Mouse (Mus musculus) WW6 (cell line): Measurements from ENCODE around the gene Apex1.
"Not testable (repeated sequence)": the region's sequence is repeated elsewhere in the genome, so short reads cannot be mapped to it uniquely, and the experiment has no call there.

Experiments used
- DNase-seq: peaks from one replicate; pipeline ENCODE4 v3.0.0-alpha.2; 2013; ENCODE audit warnings: low read depth, low spot score

Apex1 gene

DNA sequence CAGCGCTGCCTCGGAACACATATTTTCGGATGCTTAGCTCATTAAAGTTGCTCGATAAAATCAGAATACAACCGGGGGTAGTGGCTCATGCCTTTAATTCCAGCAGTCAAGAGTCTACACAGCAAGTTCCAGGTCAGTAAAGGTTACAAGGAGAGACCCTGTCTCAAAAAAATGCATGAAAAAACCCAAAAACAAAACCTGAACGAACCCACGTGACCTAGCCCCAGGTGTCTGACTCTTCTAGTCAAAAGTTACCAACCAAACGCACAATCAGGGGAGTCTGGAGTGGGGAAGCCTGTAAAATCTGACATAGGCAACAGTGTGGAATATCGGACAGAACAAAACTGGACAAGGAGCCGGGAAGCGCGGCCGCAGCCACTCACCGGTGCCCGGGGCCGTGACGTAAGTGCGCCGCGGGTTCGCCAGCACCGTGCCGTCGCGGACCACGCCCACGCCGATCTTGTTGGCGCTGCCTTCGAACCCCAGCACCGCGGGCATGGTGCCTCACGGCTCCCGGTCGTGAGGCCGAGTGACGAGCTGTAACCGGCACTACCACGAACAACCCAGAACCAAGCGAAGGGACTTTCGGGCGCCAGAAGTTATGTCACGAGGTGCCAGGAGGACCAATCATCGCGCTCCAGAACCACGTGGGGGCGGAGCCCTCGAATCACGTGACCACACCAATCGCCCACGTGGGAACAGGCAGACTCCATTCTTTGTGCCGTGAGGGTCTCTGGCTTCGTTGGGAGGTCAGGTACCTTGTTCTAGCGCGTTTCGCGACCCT is at the start of gene Apex1, which contains the start of gene Osgep:
Gene Apex1, plus strand, starts transcription at position 688 of the 784 bp plus-strand sequence.
Gene Osgep, minus strand, starts transcription at position 613 of the 784 bp plus-strand sequence.
- peak; percentile 92 for DNase-seq

GRCm38 (mm10) chr14:50875175-50875574 is 49.6 kb upstream of the Apex1 start:
- DNase-seq = no peak

DNA sequence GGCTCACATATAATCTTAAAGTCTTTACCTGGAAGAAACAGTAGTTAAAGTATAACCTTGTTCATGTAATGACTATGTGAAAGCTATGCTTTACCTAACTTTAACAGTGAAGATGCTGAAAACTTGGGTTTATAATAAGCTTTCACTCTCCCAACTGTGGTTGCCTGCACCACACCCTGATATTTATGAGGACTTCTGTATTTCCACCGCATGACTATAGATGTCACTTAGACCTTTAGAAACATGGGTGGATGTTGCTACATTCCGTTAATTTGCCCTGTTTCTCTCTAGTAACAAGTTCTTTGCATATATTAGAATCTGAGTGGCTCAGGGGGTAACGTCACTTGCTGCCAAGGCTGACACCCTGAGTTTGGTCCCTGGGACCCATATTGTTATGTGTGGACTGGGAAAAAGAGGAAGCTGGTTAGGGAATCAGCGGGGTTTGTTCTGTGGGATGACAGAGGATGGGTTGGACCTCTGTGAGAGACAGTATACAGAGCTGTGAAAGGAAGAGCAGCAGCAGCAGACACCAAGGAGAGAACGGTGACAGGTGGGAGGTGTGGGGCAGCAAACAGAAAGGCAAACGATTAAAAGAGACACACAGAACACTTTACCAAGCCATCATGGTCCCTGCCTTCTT is 49.1 kb upstream of the Apex1 start:
- no peak for DNase-seq

DNA sequence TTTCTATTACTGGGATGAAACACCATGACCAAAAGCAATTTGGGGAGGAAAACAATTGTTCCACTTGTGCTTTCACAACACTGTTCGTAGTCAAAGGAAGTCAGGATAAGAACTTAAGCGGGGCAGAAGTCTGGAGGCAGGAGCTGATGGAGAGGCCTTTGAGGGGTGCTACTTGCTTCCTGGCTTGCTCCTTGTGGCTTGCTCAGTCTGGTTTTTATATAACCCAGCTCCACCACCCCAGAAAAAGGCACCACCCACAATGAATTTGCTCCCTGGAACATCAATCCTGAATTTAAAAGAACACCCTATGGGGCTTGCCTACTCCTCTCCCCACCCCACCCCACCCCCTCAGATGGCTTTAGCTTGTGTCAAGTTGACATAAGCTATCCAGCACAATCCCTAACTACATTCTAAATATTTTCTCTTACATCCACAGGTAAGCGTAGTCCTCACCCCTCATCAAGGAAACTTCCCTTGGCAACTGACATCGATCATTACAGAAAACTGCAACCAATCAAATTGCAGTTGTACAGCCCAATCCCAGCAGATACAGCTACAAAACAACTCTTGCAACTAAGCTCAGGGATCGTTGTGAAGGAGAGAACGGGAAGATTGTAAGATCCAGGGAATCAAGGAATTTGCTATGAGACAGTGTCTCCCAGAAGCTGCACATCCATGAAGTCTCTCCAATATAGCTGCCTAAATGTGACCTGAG is 48.4 kb upstream of the Apex1 start:
- no peak for DNase-seq

DNA sequence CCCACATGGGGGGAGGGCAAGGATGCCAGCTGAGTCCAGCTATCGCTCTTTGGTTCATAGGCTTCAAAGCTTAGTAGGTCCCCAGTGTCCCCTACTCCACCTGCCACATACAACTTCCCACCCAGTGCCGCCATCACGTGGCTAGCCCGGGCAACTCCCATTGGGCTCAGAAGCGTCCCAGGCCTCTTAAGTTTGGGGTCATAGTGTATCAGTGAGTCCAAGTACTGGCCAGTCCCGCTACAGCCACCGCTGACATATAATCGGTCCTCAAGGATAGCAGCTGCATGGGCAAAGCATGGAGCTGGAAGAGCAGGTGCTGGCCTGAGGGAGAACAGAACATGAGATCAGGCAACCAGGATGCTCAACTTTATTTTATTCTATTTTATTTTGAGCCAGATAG is 33.1 kb upstream of the Apex1 start:
- no peak for DNase-seq

- DNase-seq = no peak
These were observed 32.7 kb upstream of the Apex1 start for GRCm38 (mm10) chr14:50892091-50892490.

DNA sequence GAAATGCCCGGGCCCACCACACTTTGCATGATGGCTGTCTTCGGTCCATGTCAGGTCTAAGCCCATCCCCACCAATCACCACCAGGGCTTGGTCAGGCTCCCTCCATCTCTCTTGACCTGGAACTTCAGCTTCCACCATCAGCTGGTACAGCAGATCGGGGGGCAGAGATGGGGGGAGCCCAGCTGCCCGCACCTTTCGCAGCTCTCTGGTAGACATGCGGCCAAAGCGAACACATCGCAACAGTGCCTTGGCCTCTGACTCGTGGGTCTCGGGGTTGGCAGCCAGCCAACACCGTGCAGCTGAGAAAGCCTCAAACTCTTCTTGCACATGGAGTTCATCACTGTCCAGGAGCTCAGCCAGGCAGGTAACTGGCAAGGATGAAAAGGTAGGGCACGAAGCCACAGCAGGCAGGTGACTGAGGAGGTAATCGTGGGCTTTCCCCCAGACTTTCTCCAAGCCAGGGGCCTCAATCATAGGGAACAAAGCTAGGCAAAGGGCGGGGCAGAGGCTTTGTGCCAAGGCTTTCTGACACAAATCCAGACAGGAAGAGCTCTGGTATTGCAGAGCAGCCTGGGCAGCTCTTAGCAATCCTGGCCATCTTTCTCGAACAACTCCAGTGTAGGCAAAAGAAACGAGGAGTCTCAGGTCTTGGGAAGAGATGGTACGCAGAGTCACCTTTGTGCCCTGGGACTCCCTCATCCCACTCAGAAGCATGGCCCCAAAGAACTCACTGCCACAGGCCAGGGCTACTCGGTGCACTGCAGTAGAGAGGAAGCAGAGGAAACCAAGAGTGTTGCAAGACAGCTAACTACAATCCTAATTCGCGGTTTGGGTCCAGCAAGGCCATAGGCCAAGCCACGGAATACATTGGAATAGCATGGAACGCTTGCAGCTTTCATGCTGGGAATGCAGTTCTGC is 32.0 kb upstream of the Apex1 start:
- no peak for DNase-seq

DNA sequence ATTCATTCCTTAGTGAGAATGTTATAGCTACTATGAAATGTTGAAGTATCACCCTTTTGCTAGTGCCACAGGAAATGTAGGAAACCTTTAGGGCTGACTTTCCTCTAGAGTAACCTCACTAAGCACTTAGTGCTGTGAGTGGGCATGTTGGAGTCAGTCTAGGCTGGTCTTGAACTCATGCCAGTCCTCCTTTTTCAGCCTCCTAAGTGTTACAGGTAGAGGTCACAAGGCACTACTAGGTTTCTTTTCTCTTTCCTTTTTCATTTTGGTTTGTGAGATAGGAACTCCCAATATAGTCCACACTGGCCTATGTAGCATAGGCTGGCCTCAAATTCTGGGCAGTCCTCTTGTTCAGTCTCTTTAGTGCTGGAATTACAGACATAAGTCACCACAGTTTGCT is 29.4 kb upstream of the Apex1 start:
- DNase-seq = no peak

DNA sequence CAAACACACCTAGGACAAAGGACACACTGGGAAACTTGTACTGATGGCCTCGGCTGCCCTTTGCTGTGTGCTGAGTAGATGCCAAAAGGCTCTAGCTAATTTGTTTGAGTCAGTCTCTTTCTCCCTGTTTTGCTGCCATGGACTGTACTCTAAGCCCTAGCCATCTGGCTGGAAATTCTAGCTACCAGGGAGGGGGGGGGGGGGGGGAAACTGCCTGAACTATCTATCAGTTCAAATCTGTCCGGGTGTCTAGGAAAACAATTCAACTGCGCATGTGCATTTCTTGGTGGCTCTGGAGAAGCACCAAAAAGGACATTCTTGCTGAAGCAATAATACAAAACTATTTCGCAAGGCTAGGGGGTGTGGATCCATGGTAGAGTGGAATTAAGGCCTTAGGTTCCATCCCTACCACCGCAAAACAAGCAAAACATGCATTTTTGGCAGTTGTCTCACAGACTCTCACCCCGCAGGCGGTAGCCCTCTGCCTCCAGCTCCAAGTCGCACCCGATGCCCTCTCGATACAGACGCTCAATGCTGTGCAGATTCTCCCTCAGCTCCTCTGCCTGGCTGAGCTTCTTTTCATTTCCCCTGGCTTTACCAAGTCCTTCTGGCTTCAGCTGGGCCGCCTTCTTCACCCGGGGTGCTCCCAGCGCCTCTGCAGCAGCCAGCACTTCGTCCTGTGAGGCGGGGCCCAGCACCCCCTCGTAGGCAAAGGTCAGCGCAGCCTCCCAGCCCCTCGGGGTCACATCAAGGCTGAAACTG is 28.6 kb upstream of the Apex1 start:
- no peak for DNase-seq

- no peak for DNase-seq
These were observed 27.9 kb upstream of the Apex1 start for GRCm38 (mm10) chr14:50896747-50897373.

- DNase-seq = no peak
These were observed 27.4 kb upstream of the Apex1 start, which contains the start of gene Klhl33 for GRCm38 (mm10) chr14:50897374-50897765. Gene Klhl33, minus strand, starts transcription at chr14:50897507.

GRCm38 (mm10) chr14:50897992-50898391 is 26.8 kb upstream of the Apex1 start:
- not testable (repeated sequence) for DNase-seq

GRCm38 (mm10) chr14:50903973-50904827 is 20.6 kb upstream of the Apex1 start:
- peak; percentile 57 for DNase-seq

- DNase-seq = no peak
These were observed 20.0 kb upstream of the Apex1 start for GRCm38 (mm10) chr14:50904828-50905129.

GRCm38 (mm10) chr14:50905327-50905726 is 19.4 kb upstream of the Apex1 start:
- not testable (repeated sequence) for DNase-seq

DNA sequence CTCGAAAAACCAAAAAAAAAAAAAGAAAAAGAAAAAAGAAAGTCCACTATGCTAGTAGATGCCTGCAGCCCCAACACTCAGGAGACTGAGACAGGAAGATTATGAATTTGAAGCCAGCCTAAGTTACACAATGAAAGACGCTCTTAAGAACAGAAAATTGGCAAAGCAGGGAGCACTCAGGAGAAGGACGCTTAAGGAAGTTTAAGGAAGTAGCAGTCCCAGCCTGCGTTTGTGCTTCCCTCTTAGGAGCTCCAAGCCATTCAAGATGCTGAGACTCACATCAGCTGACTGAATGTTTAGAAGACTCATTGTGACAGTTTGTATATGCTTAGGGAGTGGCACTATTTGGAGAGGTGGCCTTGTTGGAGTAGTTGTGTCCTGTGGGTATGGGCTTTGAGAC is 16.6 kb upstream of the Apex1 start:
- DNase-seq = no peak

DNA sequence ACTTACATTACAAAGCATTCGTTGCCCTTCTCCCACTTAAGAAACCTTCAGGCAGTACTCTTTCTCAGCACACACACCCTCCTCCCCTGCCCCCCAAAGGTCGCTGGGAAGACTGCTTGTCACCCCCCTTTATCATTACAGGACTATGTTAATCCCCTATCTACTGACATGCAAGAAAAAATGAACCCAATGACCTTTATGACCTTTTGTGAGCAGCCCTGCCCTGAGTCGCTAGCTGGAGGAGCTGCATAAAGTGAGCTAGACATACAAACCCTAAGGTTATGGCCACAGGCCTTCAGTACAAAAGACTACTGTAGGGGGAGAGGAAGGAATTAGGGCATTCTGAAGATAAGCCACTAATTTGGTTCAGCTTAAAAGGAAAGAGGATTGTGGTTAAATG is 13.4 kb upstream of the Apex1 start:
- no peak for DNase-seq

GRCm38 (mm10) chr14:50923437-50923836 is 1.3 kb upstream of the Apex1 start:
- not testable (repeated sequence) for DNase-seq
